In the genomic region with DNA sequence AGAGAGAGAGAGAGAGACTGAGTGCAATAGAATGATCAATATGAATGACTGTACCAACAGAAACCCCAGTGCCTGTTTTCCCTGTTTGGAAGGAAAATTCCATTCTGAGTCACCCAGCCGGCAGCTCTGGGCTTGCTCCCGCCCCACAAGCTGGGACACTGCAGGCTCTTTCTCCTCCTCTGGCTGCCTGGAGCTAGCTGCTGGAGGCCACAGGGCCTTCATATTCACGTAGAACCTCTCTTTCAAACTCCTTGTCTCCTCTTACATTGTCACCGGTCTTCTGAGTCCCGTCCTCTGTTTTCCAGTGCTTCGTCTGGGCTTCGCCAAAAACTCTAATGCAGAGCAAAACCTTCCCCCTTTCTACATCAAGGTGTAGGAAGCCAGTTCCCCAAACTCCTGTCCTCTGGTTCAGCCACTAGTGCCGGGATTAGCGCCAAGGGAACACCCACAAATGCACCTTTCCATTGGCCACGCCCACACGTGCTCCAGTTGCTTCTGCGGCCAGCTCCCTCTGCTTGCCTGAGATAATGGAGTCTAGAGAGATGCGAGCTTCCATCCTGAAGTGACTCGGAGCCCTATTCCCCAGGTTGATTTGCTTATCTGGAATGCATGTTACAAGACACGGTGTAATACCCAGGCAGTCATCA, we compare ENCODE assay signal across 9 mouse cellular contexts.
A peak's percentile ranks its signal among the peaks of the same experiment; 100 is the strongest.
DNase-seq lines count a peak whose midpoint lies in the region; ATAC-seq and TF ChIP-seq lines count a peak whose summit lies in the region.
"Had no signal": no experiment of that assay in that cellular context is flagged by ENCODE, and none has a peak within 500 bp of the region (broad histone marks: within the 10 kb centered on the region; RNA-seq: fewer than 3 reads in every experiment).

No protein-coding gene starts in this region.

- 0 out of 2 replicates have a peak, but pooled peaks cover 3% of the 10 kb centered on the region for H3K27me3 ChIP-seq in midbrain, embryonic 10.5 days (ENCODE audit: low read depth, poor library complexity, severe bottlenecking)
- no peaks in the 10 kb centered on the region for H3K27me3 ChIP-seq in midbrain, embryonic 11.5 days (ENCODE audit: control insufficient read depth, insufficient read depth, low read length)
- no peaks in the 10 kb centered on the region for H3K27me3 ChIP-seq in kidney, embryonic 14.5 days (ENCODE audit: control insufficient read depth, insufficient read depth, low read length)
- H3K27me3 ChIP-seq in lung, embryonic 14.5 days (ENCODE audit: insufficient read depth, low read length) = no peaks in the 10 kb centered on the region
- H3K27me3 ChIP-seq: neural tube, embryonic 13.5 days had no signal

- TF ChIP-seq CTCF in lung, embryonic 14.5 days (IDR thresholded peaks at IDR 0.05; ENCODE audit: low read depth) = no peak

- H3K9ac ChIP-seq in midbrain, embryonic 11.5 days (ENCODE audit: low read length) = no peak overlapping the region
- no peak overlapping the region for H3K9ac ChIP-seq in kidney, embryonic 14.5 days (ENCODE audit: low read depth, low read length)
- H3K9ac ChIP-seq in lung, embryonic 14.5 days = no peak overlapping the region
- H3K9ac ChIP-seq: neural tube, embryonic 13.5 days had no signal

- H3K4me2 ChIP-seq in midbrain, embryonic 11.5 days = no peak overlapping the region; the same call in 1 of the 2 replicates
- peak overlapping the region; percentile 22 for H3K4me2 ChIP-seq in kidney, embryonic 14.5 days (replicated peaks; ENCODE audit: low read depth, low read length)
- 0 out of 2 replicates have a peak overlapping the region, but pooled peaks have one; percentile 1 for H3K4me2 ChIP-seq in lung, embryonic 14.5 days
- H3K4me2 ChIP-seq: neural tube, embryonic 13.5 days had no signal

- peaks cover 31% of the 10 kb centered on the region for H3K4me1 ChIP-seq in midbrain, embryonic 10.5 days
- peaks cover 19% of the 10 kb centered on the region for H3K4me1 ChIP-seq in midbrain, embryonic 11.5 days (ENCODE audit: control insufficient read depth, insufficient read depth, low read length)
- H3K4me1 ChIP-seq in kidney, embryonic 14.5 days (ENCODE audit: control insufficient read depth, insufficient read depth, low read length) = no peaks in the 10 kb centered on the region
- no peaks in the 10 kb centered on the region for H3K4me1 ChIP-seq in lung, embryonic 14.5 days (ENCODE audit: insufficient read depth)

- WGBS in midbrain, embryonic 10.5 days = 11% methylated on average over 15 of the region's 15 CpGs
- 12% methylated on average over 15 of the region's 15 CpGs for WGBS in midbrain, embryonic 11.5 days
- 12% methylated on average over 15 of the region's 15 CpGs for WGBS in kidney, embryonic 14.5 days
- WGBS in lung, embryonic 14.5 days = 12% methylated on average over 15 of the region's 15 CpGs

- ATAC-seq in midbrain, embryonic 11.5 days (ENCODE audit: low FRiP score) = no peak
- ATAC-seq in kidney, embryonic 14.5 days (ENCODE audit: low FRiP score, low TSS enrichment) = no peak
- no peak for ATAC-seq in lung, embryonic 14.5 days (ENCODE audit: insufficient read depth)

- H3K4me3 ChIP-seq in midbrain, embryonic 10.5 days = peak overlapping the region; percentile 28; the same call in 1 of the 2 replicates
- H3K4me3 ChIP-seq in midbrain, embryonic 11.5 days (ENCODE audit: low read depth, low read length) = no peak overlapping the region
- H3K4me3 ChIP-seq in kidney, embryonic 14.5 days (ENCODE audit: low read length) = peak overlapping the region; percentile 10; the same call in 1 of the 2 replicates
- no peak overlapping the region for H3K4me3 ChIP-seq in lung, embryonic 14.5 days (ENCODE audit: low read depth, low read length)
- H3K4me3 ChIP-seq: neural tube, embryonic 13.5 days had no signal

- peak; percentile 37 for DNase-seq in cerebellum, adult 9-10 months
- no peak for DNase-seq in cerebellum, postnatal 14 days
- no peak for DNase-seq in midbrain, embryonic 10.5 days (ENCODE audit: low spot score)
- DNase-seq in midbrain, embryonic 11.5 days (ENCODE audit: low spot score, missing footprints) = no peak
- peak; percentile 2 for DNase-seq in c-Kit-positive CD71-positive TER-119-positive erythroid progenitor cells, embryonic 14.5 days (ENCODE audit: low spot score)
- peak; percentile 57 for DNase-seq in lung, embryonic 14.5 days
- DNase-seq in yolk sac, embryonic 10.5 days (ENCODE audit: low spot score) = no peak

- no peaks in the 10 kb centered on the region for H3K9me3 ChIP-seq in midbrain, embryonic 10.5 days (replicated peaks)
- H3K9me3 ChIP-seq in midbrain, embryonic 11.5 days (ENCODE audit: control insufficient read depth, low read length) = no peaks in the 10 kb centered on the region
- no peaks in the 10 kb centered on the region for H3K9me3 ChIP-seq in kidney, embryonic 14.5 days (ENCODE audit: control insufficient read depth, low read length)
- no peaks in the 10 kb centered on the region for H3K9me3 ChIP-seq in lung, embryonic 14.5 days (ENCODE audit: low read depth, low read length)
- H3K9me3 ChIP-seq: neural tube, embryonic 13.5 days had no signal

- H3K36me3 ChIP-seq in midbrain, embryonic 10.5 days = no peaks in the 10 kb centered on the region
- H3K36me3 ChIP-seq in midbrain, embryonic 11.5 days (ENCODE audit: control insufficient read depth, insufficient read depth, low read length) = no peaks in the 10 kb centered on the region
- H3K36me3 ChIP-seq in kidney, embryonic 14.5 days (ENCODE audit: control insufficient read depth, insufficient read depth, low read length) = no peaks in the 10 kb centered on the region
- H3K36me3 ChIP-seq in lung, embryonic 14.5 days (ENCODE audit: insufficient read depth) = no peaks in the 10 kb centered on the region
- H3K36me3 ChIP-seq: neural tube, embryonic 13.5 days had no signal

- peak overlapping the region; percentile 71 for H3K27ac ChIP-seq in midbrain, embryonic 10.5 days (replicated peaks)
- H3K27ac ChIP-seq in midbrain, embryonic 11.5 days (ENCODE audit: low read depth, low read length) = no peak overlapping the region
- no peak overlapping the region for H3K27ac ChIP-seq in kidney, embryonic 14.5 days (ENCODE audit: low read depth, low read length)
- no peak overlapping the region for H3K27ac ChIP-seq in lung, embryonic 14.5 days (ENCODE audit: low read depth)

Comparison
In these comparisons a context has a peak if more than half of its experiments do, and no peak if none do; other contexts are left out.
1. DNase-seq: peak in cerebellum, adult 9-10 months (single experiment), c-Kit-positive CD71-positive TER-119-positive erythroid progenitor cells, embryonic 14.5 days (single experiment) and lung, embryonic 14.5 days (single experiment); none in cerebellum, postnatal 14 days (0 of 2), midbrain, embryonic 10.5 days (single experiment), midbrain, embryonic 11.5 days (single experiment) and yolk sac, embryonic 10.5 days (single experiment).
2. H3K4me3 ChIP-seq: peak in midbrain, embryonic 10.5 days (single experiment) and kidney, embryonic 14.5 days (single experiment); none in midbrain, embryonic 11.5 days (single experiment) and lung, embryonic 14.5 days (single experiment).